15 mouse cellular contexts compared by ENCODE assay signal in genomic region chr19:58590251-58590936, GRCm38 (mm10).
DNase-seq lines count a peak whose midpoint lies in the region; TF ChIP-seq lines count a peak whose summit lies in the region.
"Had no signal": no experiment of that assay in that cellular context is flagged by ENCODE, and none has a peak within 500 bp of the region (broad histone marks: within the 10 kb centered on the region; RNA-seq: fewer than 3 reads in every experiment).

No protein-coding gene starts in this region.

- intact Hi-C loops in left cerebral cortex, adult 2 months (cut with DNase I): no loop called here

- H3K4me3 ChIP-seq in heart, embryonic 10.5 days: no peak overlapping the region
- no peak overlapping the region for H3K4me3 ChIP-seq in cortical plate, adult 2 months (ENCODE audit: insufficient read depth, low read length)
- H3K4me3 ChIP-seq in left cerebral cortex, adult 2 months: no peak overlapping the region
- H3K4me3 ChIP-seq: embryonic facial prominence, embryonic 15.5 days; heart, adult 2 months; liver, embryonic 15.5 days; myocyte had no signal

- WGBS in heart, embryonic 10.5 days: 75% methylated on average over 6 of the region's 6 CpGs

- no peak overlapping the region for H3K27ac ChIP-seq in heart, embryonic 10.5 days
- peak overlapping the region; percentile 93 for H3K27ac ChIP-seq in cortical plate, adult 2 months (ENCODE audit: insufficient read depth, low read length)
- peak overlapping the region; percentile 81 for H3K27ac ChIP-seq in left cerebral cortex, adult 2 months
- H3K27ac ChIP-seq: embryonic facial prominence, embryonic 15.5 days; heart, adult 2 months; hindbrain, postnatal 0 days; liver, embryonic 15.5 days had no signal

- no peak for TF ChIP-seq POLR2A in cortical plate, adult 2 months (IDR thresholded peaks at IDR 0.05; ENCODE audit: extremely low read depth, insufficient read depth, low read length)

- DNase-seq in heart, embryonic 10.5 days (ENCODE audit: low spot score): peak; percentile 68
- no peak for DNase-seq in heart, adult 8-10 months (ENCODE audit: low spot score)
- peak; percentile 10 for DNase-seq in adipocyte (ENCODE audit: low spot score)
- peak; percentile 10 to 35 for DNase-seq in left cerebral cortex, adult 2 months (ENCODE audit: extremely low spot score in 1 of 2, low spot score in 2 of 2)
- no peak for DNase-seq in neural tube, embryonic 10.5 days (ENCODE audit: extremely low spot score, low spot score)
- no peak for DNase-seq in embryo, embryonic 9.5 days (ENCODE audit: extremely low spot score)
- DNase-seq: adrenal gland, postnatal 36 days; cerebellum, adult 11 months; heart, adult 2 months; kidney, adult 9 months had no signal

- H3K4me1 ChIP-seq in heart, embryonic 10.5 days: no peaks in the 10 kb centered on the region
- peaks cover 5% of the 10 kb centered on the region for H3K4me1 ChIP-seq in cortical plate, adult 2 months (ENCODE audit: control insufficient read depth, insufficient read depth, low read length)
- H3K4me1 ChIP-seq: liver, embryonic 15.5 days had no signal

- no peaks in the 10 kb centered on the region for H3K27me3 ChIP-seq in heart, embryonic 10.5 days (ENCODE audit: insufficient read depth, poor library complexity, severe bottlenecking)
- H3K27me3 ChIP-seq: embryonic facial prominence, embryonic 15.5 days; liver, embryonic 15.5 days had no signal

- 0 out of 2 replicates have a peak, but pooled peaks cover 6% of the 10 kb centered on the region for H3K9me3 ChIP-seq in heart, embryonic 10.5 days
- H3K9me3 ChIP-seq: embryonic facial prominence, embryonic 15.5 days had no signal

- no peaks in the 10 kb centered on the region for H3K36me3 ChIP-seq in heart, embryonic 10.5 days
- H3K36me3 ChIP-seq: embryonic facial prominence, embryonic 15.5 days; liver, embryonic 15.5 days had no signal

- no peak for TF ChIP-seq CTCF in cortical plate, adult 2 months (IDR thresholded peaks at IDR 0.05; ENCODE audit: extremely low read depth, insufficient read depth, low read length)
- no peak for TF ChIP-seq CTCF in left cerebral cortex, adult 2 months (IDR thresholded peaks at IDR 0.05)

Comparison
In these comparisons a context has a peak if more than half of its experiments do, and no peak if none do; other contexts are left out.
1. DNase-seq: peak in heart, embryonic 10.5 days (single experiment), adipocyte (single experiment) and left cerebral cortex, adult 2 months (2 of 2); none in heart, adult 8-10 months (single experiment), neural tube, embryonic 10.5 days (single experiment) and embryo, embryonic 9.5 days (single experiment).